Mouse (Mus musculus): ENCODE data around the gene Prr5l. TPM values are rescaled to one million over a fixed set of nuclear protein-coding genes. Genes with fewer than 3 reads are reported as not detected.

Gene Prr5l
- polyA plus RNA-seq, 1 experiment from 2014 or later, result 18.0 TPM

- 76% methylated on average over 8 of the region's 8 CpGs for WGBS
- no peak overlapping the region for H3K4me3 ChIP-seq (ENCODE audit: low read depth, low read length)
- DNase-seq (ENCODE audit: low spot score) (peak; percentile 39), ATAC-seq (replicated peaks; ENCODE audit: insufficient number of reproducible peaks, low FRiP score, low TSS enrichment, low read depth) (no peak)
- H3K9ac ChIP-seq (replicated peaks; ENCODE audit: low read length), result no peak overlapping the region
- no peak overlapping the region for H3K27ac ChIP-seq (replicated peaks; ENCODE audit: low read depth, low read length)
- H3K27me3 ChIP-seq (ENCODE audit: control insufficient read depth, insufficient read depth, low read length), result no peaks in the 10 kb centered on the region
- H3K4me1 ChIP-seq (ENCODE audit: control insufficient read depth, insufficient read depth, low read length), result no peaks in the 10 kb centered on the region
- no peak overlapping the region for H3K4me2 ChIP-seq (ENCODE audit: low read depth, low read length)
- H3K9me3 ChIP-seq (replicated peaks; ENCODE audit: control insufficient read depth, low read length), result no peaks in the 10 kb centered on the region
- no peaks in the 10 kb centered on the region for H3K36me3 ChIP-seq (replicated peaks; ENCODE audit: control insufficient read depth, insufficient read depth, low read depth, low read length)
Observed at GRCm38 (mm10) chr2:101715650-101716323, 167.0 kb downstream of the Prr5l start.

- Histone ChIP-seq H3K4me3 (ENCODE audit: low read depth, low read length) (no peak overlapping the region), H3K27ac (replicated peaks; ENCODE audit: low read depth, low read length) (no peak overlapping the region), H3K4me2 (ENCODE audit: low read depth, low read length) (no peak overlapping the region), H3K36me3 (replicated peaks; ENCODE audit: control insufficient read depth, insufficient read depth, low read depth, low read length) (no peaks in the 10 kb centered on the region), H3K27me3 (ENCODE audit: control insufficient read depth, insufficient read depth, low read length) (no peaks in the 10 kb centered on the region), H3K4me1 (ENCODE audit: control insufficient read depth, insufficient read depth, low read length) (no peaks in the 10 kb centered on the region), H3K9me3 (replicated peaks; ENCODE audit: control insufficient read depth, low read length) (no peaks in the 10 kb centered on the region), H3K9ac (replicated peaks; ENCODE audit: low read length) (no peak overlapping the region)
- 84% methylated on average over 3 of the region's 3 CpGs for WGBS
- ATAC-seq (replicated peaks; ENCODE audit: insufficient number of reproducible peaks, low FRiP score, low TSS enrichment, low read depth), result no peak
- no peak for DNase-seq (ENCODE audit: low spot score)
Observed at GRCm38 (mm10) chr2:101711608-101712007, 171.2 kb downstream of the Prr5l start.

GRCm38 (mm10) chr2:101705941-101706485 is 176.8 kb downstream of the Prr5l start:
- WGBS, result 53% methylated on average over 5 of the region's 5 CpGs
- Histone ChIP-seq H3K27ac (replicated peaks; ENCODE audit: low read depth, low read length) (no peak overlapping the region), H3K36me3 (replicated peaks; ENCODE audit: control insufficient read depth, insufficient read depth, low read depth, low read length) (no peaks in the 10 kb centered on the region), H3K9me3 (replicated peaks; ENCODE audit: control insufficient read depth, low read length) (no peaks in the 10 kb centered on the region), H3K4me3 (ENCODE audit: low read depth, low read length) (no peak overlapping the region), H3K4me1 (ENCODE audit: control insufficient read depth, insufficient read depth, low read length) (no peaks in the 10 kb centered on the region), H3K27me3 (ENCODE audit: control insufficient read depth, insufficient read depth, low read length) (no peaks in the 10 kb centered on the region), H3K4me2 (ENCODE audit: low read depth, low read length) (no peak overlapping the region), H3K9ac (replicated peaks; ENCODE audit: low read length) (no peak overlapping the region)
- peak; percentile 45 for DNase-seq (ENCODE audit: low spot score)
- no peak for ATAC-seq (replicated peaks; ENCODE audit: insufficient number of reproducible peaks, low FRiP score, low TSS enrichment, low read depth)

GRCm38 (mm10) chr2:101699284-101699683 is 183.5 kb downstream of the Prr5l start:
- no peak overlapping the region for H3K4me2 ChIP-seq (ENCODE audit: low read depth, low read length)
- ATAC-seq (replicated peaks; ENCODE audit: insufficient number of reproducible peaks, low FRiP score, low TSS enrichment, low read depth), result no peak
- H3K27me3 ChIP-seq (ENCODE audit: control insufficient read depth, insufficient read depth, low read length), result no peaks in the 10 kb centered on the region
- no peak overlapping the region for H3K27ac ChIP-seq (replicated peaks; ENCODE audit: low read depth, low read length)
- WGBS, result 84% methylated on average over 4 of the region's 4 CpGs
- H3K36me3 ChIP-seq (replicated peaks; ENCODE audit: control insufficient read depth, insufficient read depth, low read depth, low read length), result no peaks in the 10 kb centered on the region; the same call in 1 of the 2 replicates
- no peaks in the 10 kb centered on the region for H3K4me1 ChIP-seq (ENCODE audit: control insufficient read depth, insufficient read depth, low read length)
- H3K9me3 ChIP-seq (replicated peaks; ENCODE audit: control insufficient read depth, low read length), result no peaks in the 10 kb centered on the region
- no peak overlapping the region for H3K9ac ChIP-seq (replicated peaks; ENCODE audit: low read length)
- DNase-seq (ENCODE audit: low spot score), result no peak
- no peak overlapping the region for H3K4me3 ChIP-seq (ENCODE audit: low read depth, low read length)

GRCm38 (mm10) chr2:101695584-101695983 is 187.2 kb downstream of the Prr5l start:
- Histone ChIP-seq H3K4me1 (ENCODE audit: control insufficient read depth, insufficient read depth, low read length) (no peaks in the 10 kb centered on the region), H3K36me3 (replicated peaks; ENCODE audit: control insufficient read depth, insufficient read depth, low read depth, low read length) (no peaks in the 10 kb centered on the region; the same call in 1 of the 2 replicates), H3K9me3 (replicated peaks; ENCODE audit: control insufficient read depth, low read length) (no peaks in the 10 kb centered on the region), H3K27ac (replicated peaks; ENCODE audit: low read depth, low read length) (no peak overlapping the region), H3K9ac (replicated peaks; ENCODE audit: low read length) (no peak overlapping the region), H3K4me2 (ENCODE audit: low read depth, low read length) (no peak overlapping the region), H3K27me3 (ENCODE audit: control insufficient read depth, insufficient read depth, low read length) (no peaks in the 10 kb centered on the region), H3K4me3 (ENCODE audit: low read depth, low read length) (no peak overlapping the region)
- ATAC-seq (replicated peaks; ENCODE audit: insufficient number of reproducible peaks, low FRiP score, low TSS enrichment, low read depth) (no peak), DNase-seq (ENCODE audit: low spot score) (no peak)
- WGBS, result 79% methylated on average over 7 of the region's 7 CpGs

- WGBS, result 73% methylated on average over 5 of the region's 5 CpGs
Observed at GRCm38 (mm10) chr2:101693577-101694215, 189.1 kb downstream of the Prr5l start.

GRCm38 (mm10) chr2:101693043-101693442 is 189.8 kb downstream of the Prr5l start:
- DNase-seq (ENCODE audit: low spot score) (no peak), ATAC-seq (replicated peaks; ENCODE audit: insufficient number of reproducible peaks, low FRiP score, low TSS enrichment, low read depth) (no peak)
- 81% methylated on average over 4 of the region's 4 CpGs for WGBS
- H3K36me3 ChIP-seq (replicated peaks; ENCODE audit: control insufficient read depth, insufficient read depth, low read depth, low read length), result no peaks in the 10 kb centered on the region; the same call in 1 of the 2 replicates
- H3K4me1 ChIP-seq (ENCODE audit: control insufficient read depth, insufficient read depth, low read length), result no peaks in the 10 kb centered on the region
- H3K9ac ChIP-seq (replicated peaks; ENCODE audit: low read length), result no peak overlapping the region
- H3K27ac ChIP-seq (replicated peaks; ENCODE audit: low read depth, low read length), result no peak overlapping the region
- H3K4me3 ChIP-seq (ENCODE audit: low read depth, low read length), result no peak overlapping the region
- no peaks in the 10 kb centered on the region for H3K27me3 ChIP-seq (ENCODE audit: control insufficient read depth, insufficient read depth, low read length)
- H3K4me2 ChIP-seq (ENCODE audit: low read depth, low read length), result no peak overlapping the region
- H3K9me3 ChIP-seq (replicated peaks; ENCODE audit: control insufficient read depth, low read length), result no peaks in the 10 kb centered on the region

More at GRCm38 (mm10) chr2:101693577-101694215, 189.1 kb downstream of the Prr5l start:
- no peak for ATAC-seq (replicated peaks; ENCODE audit: insufficient number of reproducible peaks, low FRiP score, low TSS enrichment, low read depth)
- DNase-seq (ENCODE audit: low spot score), result peak; percentile 56
- Histone ChIP-seq H3K27ac (replicated peaks; ENCODE audit: low read depth, low read length) (no peak overlapping the region), H3K4me3 (ENCODE audit: low read depth, low read length) (no peak overlapping the region), H3K9ac (replicated peaks; ENCODE audit: low read length) (no peak overlapping the region), H3K27me3 (ENCODE audit: control insufficient read depth, insufficient read depth, low read length) (no peaks in the 10 kb centered on the region), H3K4me2 (ENCODE audit: low read depth, low read length) (no peak overlapping the region), H3K36me3 (replicated peaks; ENCODE audit: control insufficient read depth, insufficient read depth, low read depth, low read length) (no peaks in the 10 kb centered on the region; the same call in 1 of the 2 replicates), H3K9me3 (replicated peaks; ENCODE audit: control insufficient read depth, low read length) (no peaks in the 10 kb centered on the region), H3K4me1 (ENCODE audit: control insufficient read depth, insufficient read depth, low read length) (no peaks in the 10 kb centered on the region)

GRCm38 (mm10) chr2:101690252-101690827 is 192.5 kb downstream of the Prr5l start:
- no peaks in the 10 kb centered on the region for H3K9me3 ChIP-seq (replicated peaks; ENCODE audit: control insufficient read depth, low read length)
- ATAC-seq (replicated peaks; ENCODE audit: insufficient number of reproducible peaks, low FRiP score, low TSS enrichment, low read depth), result no peak
- no peaks in the 10 kb centered on the region for H3K27me3 ChIP-seq (ENCODE audit: control insufficient read depth, insufficient read depth, low read length)
- H3K4me3 ChIP-seq (ENCODE audit: low read depth, low read length), result no peak overlapping the region
- H3K4me2 ChIP-seq (ENCODE audit: low read depth, low read length), result no peak overlapping the region
- H3K27ac ChIP-seq (replicated peaks; ENCODE audit: low read depth, low read length), result no peak overlapping the region
- H3K4me1 ChIP-seq (ENCODE audit: control insufficient read depth, insufficient read depth, low read length), result no peaks in the 10 kb centered on the region
- 91% methylated on average over 9 of the region's 9 CpGs for WGBS
- no peaks in the 10 kb centered on the region; the same call in 1 of the 2 replicates for H3K36me3 ChIP-seq (replicated peaks; ENCODE audit: control insufficient read depth, insufficient read depth, low read depth, low read length)
- no peak for DNase-seq (ENCODE audit: low spot score)
- no peak overlapping the region for H3K9ac ChIP-seq (replicated peaks; ENCODE audit: low read length)

All from embryonic facial prominence, embryonic 11.5 days (tissue).